ENCODE assay signal across 7 mouse cellular contexts in the genomic region with DNA sequence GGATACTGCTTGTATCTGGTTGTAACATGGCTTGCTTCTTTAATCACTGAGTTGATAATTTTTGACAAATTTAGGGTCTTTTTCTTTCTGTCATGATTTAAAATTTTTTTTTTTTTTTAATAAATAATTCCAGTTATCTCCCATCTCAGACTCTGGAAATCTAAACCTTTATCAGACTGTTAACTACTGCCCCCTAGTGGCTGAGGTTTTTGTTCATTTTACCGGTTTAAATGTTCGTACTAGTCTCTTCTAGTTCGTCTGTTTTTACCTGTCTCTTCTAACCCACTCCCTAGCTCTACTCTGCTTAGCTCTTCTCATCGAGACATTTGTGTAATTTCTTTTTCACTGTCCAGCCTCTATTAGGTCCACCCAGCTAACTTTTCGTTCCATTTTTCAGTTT.
DNase-seq lines count a peak whose midpoint lies in the region; ATAC-seq and TF ChIP-seq lines count a peak whose summit lies in the region.

No protein-coding gene starts in this region.

- H3K27me3 ChIP-seq in kidney, postnatal 0 days (ENCODE audit: insufficient read depth, low read length), result no peaks in the 10 kb centered on the region
- no peaks in the 10 kb centered on the region for H3K27me3 ChIP-seq in kidney, embryonic 14.5 days (ENCODE audit: control insufficient read depth, insufficient read depth, low read length)

- H3K27ac ChIP-seq in kidney, postnatal 0 days, result no peak overlapping the region
- H3K27ac ChIP-seq in kidney, embryonic 14.5 days (ENCODE audit: low read depth, low read length), result no peak overlapping the region

- no peak overlapping the region for H3K4me2 ChIP-seq in kidney, postnatal 0 days (ENCODE audit: low read length)
- no peak overlapping the region for H3K4me2 ChIP-seq in kidney, embryonic 14.5 days (replicated peaks; ENCODE audit: low read depth, low read length)

- peak; percentile 62 for DNase-seq in kidney, postnatal 0 days (ENCODE audit: low spot score)
- DNase-seq in urinary bladder, postnatal 14 days (ENCODE audit: low spot score), result peak; percentile 9
- no peak for DNase-seq in urinary bladder, postnatal 10 days (ENCODE audit: low spot score)
- peak; percentile 74 for DNase-seq in embryo, embryonic 10 days (ENCODE audit: low spot score)
- DNase-seq in yolk sac, embryonic 10.5 days (ENCODE audit: low spot score), result no peak

- peak; percentile 66 for TF ChIP-seq CTCF in kidney, postnatal 0 days (IDR thresholded peaks at IDR 0.05; ENCODE audit: low read depth)

- H3K36me3 ChIP-seq in kidney, postnatal 0 days (ENCODE audit: insufficient read depth, low read length), result no peaks in the 10 kb centered on the region
- H3K36me3 ChIP-seq in kidney, embryonic 14.5 days (ENCODE audit: control insufficient read depth, insufficient read depth, low read length), result no peaks in the 10 kb centered on the region

- H3K4me1 ChIP-seq in kidney, postnatal 0 days (replicated peaks; ENCODE audit: insufficient read depth, low read length), result no peaks in the 10 kb centered on the region
- H3K4me1 ChIP-seq in kidney, embryonic 14.5 days (ENCODE audit: control insufficient read depth, insufficient read depth, low read length), result no peaks in the 10 kb centered on the region

- H3K9me3 ChIP-seq in kidney, postnatal 0 days (replicated peaks; ENCODE audit: low read length), result no peaks in the 10 kb centered on the region
- no peaks in the 10 kb centered on the region for H3K9me3 ChIP-seq in kidney, embryonic 14.5 days (ENCODE audit: control insufficient read depth, low read length)

- WGBS in kidney, postnatal 0 days, result 34% methylated on average over 5 of the region's 5 CpGs
- 39% methylated on average over 5 of the region's 5 CpGs for WGBS in kidney, embryonic 14.5 days

- H3K9ac ChIP-seq in kidney, postnatal 0 days (ENCODE audit: low read depth, low read length), result no peak overlapping the region
- H3K9ac ChIP-seq in kidney, embryonic 14.5 days (ENCODE audit: low read depth, low read length), result no peak overlapping the region

- no peak for ATAC-seq in kidney, postnatal 0 days (replicated peaks; ENCODE audit: low FRiP score, low read depth)
- ATAC-seq in kidney, embryonic 14.5 days (ENCODE audit: low FRiP score, low TSS enrichment), result no peak
- no peak for ATAC-seq in granulocyte monocyte progenitor cell, adult 5-6 weeks (replicated peaks; ENCODE audit: poor library complexity, severe bottlenecking)

- H3K4me3 ChIP-seq in kidney, postnatal 0 days (replicated peaks; ENCODE audit: low read depth, low read length), result no peak overlapping the region
- H3K4me3 ChIP-seq in kidney, embryonic 14.5 days (ENCODE audit: low read length), result no peak overlapping the region

Comparison
In these comparisons a context has a peak if more than half of its experiments do, and no peak if none do; other contexts are left out.
1. DNase-seq: peak in kidney, postnatal 0 days (single experiment), urinary bladder, postnatal 14 days (single experiment) and embryo, embryonic 10 days (single experiment); none in urinary bladder, postnatal 10 days (single experiment) and yolk sac, embryonic 10.5 days (single experiment).